Mouse (Mus musculus) CD4-positive, CD25-positive, alpha-beta regulatory T cell, adult 2 months (primary cell): ENCODE results near the gene Olig1.
A peak's percentile ranks its signal among the peaks of the same experiment; 100 is the strongest.

Experiments used
- DNase-seq: peaks from one replicate; pipeline ENCODE4 v3.0.0-alpha.2; 2012; ENCODE audit warnings: low read depth, low spot score

Gene Olig1

DNA sequence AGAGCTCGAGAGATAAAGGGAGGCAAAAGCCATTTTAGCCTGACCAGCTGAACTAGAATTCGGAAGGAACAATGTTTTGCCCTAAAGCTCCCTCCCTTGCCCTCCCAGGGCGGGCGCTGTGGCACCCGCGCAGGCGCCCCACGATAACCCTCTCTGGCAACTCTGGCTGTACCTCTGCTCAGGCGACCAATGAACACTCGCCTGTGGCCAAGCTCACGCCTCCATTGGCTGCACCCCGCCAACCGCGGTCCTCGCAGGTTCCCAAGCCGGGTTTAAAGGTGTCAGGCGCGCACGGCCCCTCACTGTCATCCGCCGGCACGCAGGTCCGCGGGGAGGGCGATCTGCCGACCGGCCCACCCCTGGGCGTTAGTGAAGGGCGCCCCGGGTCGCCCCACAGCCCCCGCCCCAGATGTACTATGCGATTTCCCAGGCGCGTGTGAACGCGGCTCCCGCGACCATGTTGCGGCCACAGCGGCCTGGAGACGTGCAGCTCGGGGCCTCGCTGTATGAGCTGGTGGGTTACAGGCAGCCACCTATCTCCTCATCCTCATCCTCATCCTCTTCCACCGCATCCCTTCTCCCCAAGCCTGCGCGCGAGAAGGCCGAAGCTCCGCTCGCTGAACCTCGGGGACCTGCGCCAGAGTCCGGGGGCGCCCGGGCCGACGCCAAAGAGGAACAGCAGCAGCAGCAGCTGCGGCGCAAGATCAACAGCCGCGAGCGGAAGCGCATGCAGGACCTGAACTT is at the start of gene Olig1:
Olig1 (plus strand) TSS at position 305 of the 744 bp plus-strand sequence.
- DNase-seq: no peak

DNA sequence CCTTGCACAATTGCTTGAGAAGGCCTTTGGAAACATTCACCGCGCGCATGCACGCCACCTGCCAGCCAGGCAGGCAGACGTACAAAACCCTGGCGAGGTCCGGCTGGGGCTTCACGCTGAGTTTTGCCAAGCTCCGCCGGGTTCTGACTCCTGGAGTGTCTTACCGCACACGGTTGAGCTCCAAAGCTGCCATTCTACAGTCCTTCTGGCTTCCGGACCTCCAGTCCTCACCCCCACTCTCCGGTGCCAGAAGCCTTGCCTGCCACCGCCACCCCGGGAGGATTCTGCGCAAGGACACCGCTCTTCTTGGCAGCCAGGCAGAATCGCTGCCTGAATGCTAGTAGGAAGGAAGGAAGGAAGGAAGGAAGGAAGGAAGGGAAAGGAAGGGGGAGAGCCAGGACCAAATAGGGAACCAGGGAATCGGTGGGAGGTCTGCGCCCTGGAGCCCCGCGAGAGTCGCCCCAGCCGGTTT is 47.4 kb upstream of the Olig1 start:
- no peak for DNase-seq

DNA sequence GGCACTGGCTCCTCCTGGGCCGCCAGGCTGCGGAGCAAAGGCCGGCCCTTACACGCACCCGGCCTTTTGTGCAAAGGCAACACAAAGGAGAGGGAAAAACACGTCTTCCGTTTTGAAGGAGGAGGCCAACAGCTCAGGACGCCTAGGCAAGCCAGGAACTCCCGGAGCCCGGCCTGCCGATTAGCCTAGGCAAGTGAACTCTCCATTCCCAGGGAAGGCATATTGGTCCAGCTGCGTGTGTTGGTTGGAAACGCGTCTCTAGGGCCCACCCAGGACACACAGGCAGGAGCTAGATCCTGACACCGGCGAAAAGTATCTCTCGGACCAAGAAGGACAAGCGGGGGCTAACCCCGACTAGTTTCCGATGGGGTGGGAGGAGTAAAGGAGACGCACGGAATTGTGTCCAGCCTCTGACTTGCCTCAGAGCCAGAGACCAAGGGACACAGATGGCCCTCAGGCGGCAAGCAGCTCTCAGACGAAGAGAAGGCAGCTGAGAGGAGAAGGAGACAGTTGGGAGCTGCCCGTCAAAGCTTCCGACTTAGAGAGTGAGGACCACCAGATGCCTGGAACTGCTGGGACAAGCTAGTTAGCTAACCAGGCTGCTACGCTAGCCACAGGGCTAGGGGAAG is 46.8 kb upstream of the Olig1 start:
- no peak for DNase-seq

DNA sequence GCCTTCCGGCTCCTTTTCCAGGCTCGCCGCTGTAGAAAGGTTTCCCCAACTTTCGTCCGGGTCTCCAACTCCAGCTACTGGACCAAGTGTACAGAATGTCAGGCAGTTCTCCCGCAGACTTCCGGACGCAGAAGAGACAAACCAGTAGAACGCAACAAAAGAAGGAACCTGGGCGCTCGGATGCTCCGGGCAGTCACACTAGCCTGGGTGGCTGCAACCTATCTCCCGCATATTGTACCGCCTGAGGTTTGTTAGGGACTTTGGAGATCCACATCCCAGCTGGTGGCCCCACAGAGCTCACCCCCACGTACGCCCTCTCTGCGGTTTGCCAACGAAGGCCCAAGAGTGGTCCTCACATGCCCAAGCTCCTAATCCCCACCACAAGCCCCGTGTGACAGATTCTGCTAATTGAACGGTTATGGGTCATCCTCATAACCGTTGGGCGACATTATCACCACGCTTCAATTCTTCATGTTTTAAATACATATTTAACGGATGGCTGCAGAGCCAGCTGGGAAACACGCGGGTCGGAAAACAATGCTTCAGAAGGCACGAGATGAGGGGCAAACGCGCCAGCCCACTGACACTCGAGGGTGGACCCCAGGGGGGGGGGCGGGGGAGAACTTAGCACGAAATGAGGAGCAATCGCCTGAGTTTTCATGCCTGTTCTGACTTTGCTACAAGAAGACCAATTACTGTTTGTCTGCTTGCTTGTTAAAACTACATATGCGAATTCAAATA is 46.1 kb upstream of the Olig1 start:
- no peak for DNase-seq

- no peak for DNase-seq
Observed at GRCm38 (mm10) chr16:91224068-91224402, 45.5 kb upstream of the Olig1 start.

GRCm38 (mm10) chr16:91224481-91225232 is 44.9 kb upstream of the Olig1 start:
- peak; percentile 17 for DNase-seq

DNA sequence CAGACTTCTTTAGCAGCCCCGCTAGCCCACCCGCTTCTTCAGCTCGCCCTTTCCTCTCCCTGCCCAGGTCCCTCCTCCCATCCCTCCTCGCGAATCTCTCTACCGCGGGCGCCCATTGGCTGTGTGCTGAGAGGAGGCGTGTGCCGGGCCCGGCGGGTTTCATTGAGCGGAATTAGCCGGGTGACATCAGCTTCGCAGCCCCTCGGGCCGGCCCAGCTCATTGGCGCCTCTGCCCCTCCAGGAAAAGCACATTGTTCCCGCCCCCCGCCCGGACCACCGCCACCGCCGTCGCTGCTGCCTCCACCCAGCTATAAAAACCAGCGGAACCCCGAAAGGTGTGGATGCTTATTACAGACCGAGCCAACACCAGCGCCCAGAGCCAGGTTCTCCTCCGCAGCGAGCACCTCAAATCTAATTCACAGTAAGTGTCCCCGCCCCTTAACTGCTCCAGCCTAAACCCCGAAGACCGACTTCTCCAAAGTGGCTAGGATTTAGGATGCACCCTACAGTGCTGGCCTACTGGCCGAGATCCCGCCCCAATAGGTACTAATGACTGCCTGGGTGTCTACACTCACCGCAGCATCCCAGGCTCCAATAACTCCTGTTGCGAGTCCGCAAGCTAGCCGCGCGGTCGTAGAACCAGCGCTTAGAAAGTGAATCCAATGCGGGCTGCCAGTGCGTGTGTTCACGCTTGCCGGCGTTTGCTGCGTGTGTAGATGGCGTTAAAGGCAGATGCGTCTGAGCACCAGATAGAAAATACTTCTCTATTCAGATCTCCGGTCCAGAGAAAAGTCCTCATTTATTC is 44.1 kb upstream of the Olig1 start, which contains the start of gene Olig2:
Olig2 (plus strand) TSS at position 225 of the 805 bp plus-strand sequence.
- DNase-seq: no peak

GRCm38 (mm10) chr16:91226038-91226882 is 43.3 kb upstream of the Olig1 start:
- DNase-seq: no peak

GRCm38 (mm10) chr16:91226883-91227759 is 42.5 kb upstream of the Olig1 start:
- no peak for DNase-seq

- DNase-seq: no peak
Observed at GRCm38 (mm10) chr16:91227760-91228043, 41.9 kb upstream of the Olig1 start.

DNA sequence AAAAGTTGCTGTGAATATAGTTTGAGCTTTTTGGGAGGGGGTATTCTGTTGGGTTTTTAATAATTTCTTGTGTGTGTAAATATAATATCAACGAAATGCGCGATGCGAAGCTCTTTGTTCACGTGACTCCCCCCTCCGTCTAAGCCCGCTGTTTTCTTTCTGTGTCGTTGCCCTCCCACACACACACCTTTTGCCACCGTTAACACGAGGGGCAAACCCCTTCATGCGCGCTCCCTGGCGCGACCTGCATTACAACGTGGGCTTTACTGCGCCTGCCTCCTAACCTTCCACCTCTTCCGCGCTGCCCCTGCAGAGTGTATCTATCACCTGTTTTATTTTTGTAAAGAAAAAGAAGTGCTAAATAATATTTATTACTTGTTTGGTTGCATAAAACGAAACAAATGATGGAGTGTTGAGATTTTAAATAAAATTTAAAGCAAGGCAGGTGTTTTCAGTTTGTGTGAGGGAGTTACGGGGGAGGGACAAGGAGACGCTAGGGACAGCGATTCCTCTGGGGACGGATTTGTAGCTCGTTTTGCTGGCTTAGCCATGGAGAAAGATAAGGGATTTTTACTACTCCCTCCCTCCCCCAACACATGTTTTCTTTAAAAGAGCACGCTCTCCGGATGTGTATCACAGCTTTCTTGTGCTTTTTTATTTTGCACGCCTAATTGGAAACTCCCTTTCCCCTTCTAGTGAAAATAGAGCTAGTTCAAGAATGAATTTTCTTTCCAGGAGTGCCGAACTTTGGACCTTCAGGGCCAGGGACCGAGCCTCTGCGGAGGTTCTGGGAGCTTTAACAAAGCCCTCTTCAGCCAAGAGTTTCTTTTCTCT is 41.1 kb upstream of the Olig1 start:
- DNase-seq: no peak

GRCm38 (mm10) chr16:91229072-91229348 is 40.6 kb upstream of the Olig1 start:
- DNase-seq: no peak

DNA sequence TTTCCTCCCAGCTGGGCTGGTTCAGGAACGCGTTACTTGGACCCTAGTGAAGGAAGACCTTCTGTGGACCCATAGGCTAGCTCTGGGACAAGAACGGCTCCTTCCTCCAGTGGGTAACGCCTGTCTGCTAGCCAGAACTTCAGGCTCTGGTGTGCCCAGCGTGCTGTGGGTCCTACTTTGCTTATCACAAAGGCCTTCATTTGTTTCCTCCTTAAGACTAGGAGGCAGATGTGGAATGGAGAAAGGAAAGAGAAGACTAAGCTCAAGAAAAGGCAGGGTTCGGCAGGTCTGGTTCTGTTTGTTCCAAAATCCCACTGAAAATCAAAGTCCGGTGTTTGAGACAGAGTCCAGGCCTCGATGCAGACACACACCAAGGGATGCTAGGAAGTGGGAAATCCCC is 39.9 kb upstream of the Olig1 start:
- DNase-seq: no peak

GRCm38 (mm10) chr16:91231781-91232469 is 37.6 kb upstream of the Olig1 start:
- DNase-seq: no peak

GRCm38 (mm10) chr16:91232470-91233240 is 36.9 kb upstream of the Olig1 start:
- no peak for DNase-seq

DNA sequence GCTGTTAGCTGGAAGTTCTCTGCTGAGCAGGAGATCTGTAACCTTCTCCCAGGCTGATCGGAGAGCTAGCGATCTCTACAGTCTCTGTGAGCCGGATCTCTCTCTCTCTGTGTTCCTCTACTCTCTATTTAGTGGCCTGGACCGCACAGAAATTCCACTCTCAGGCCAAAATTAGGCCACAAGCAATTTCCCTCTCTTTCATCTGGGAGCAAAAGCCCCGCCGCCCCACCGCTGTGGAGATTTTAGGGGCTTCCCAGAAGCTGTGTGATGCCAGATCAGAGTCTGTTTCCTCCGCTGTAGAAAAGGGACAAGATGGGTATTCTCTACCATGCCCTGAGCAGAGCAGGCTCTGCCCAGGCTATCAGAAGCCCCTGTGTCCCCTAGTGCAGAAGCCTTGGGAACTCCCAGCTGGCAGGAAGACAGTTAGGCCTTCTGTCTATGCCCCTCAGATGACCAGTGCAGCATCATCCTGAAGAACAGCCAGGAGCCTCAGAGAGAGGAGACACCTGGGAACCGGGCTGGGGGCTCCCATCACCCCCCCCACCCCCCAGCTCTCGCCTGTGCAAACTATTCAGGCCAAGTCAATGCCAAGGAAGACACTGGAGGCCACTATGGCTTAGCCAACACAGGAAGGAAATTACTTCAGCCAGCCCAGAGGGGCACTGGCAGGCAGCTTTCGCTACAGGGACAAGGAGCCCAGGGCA is 36.2 kb upstream of the Olig1 start:
- no peak for DNase-seq

DNA sequence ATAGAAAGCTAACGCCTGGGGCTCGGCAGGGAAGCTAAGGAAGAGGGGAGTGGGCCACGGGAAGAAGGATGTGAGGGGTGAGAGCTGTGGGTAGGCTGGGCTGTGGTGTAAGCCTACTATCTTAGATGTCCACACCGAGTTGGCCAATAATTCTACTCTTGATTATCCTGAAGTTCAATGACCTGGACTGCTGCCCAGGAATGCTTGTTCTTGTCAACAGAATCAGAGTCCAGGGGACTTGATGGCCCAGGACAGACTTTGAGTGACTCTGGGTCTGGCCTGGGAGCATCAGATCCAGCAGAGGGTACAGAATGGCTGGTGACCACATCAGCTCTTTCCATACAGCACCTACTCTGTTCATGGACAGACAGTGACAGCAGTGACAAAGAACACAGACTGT is 30.5 kb upstream of the Olig1 start:
- no peak for DNase-seq
